Mouse (Mus musculus): ENCODE data around the gene Snx29. TPM values are rescaled to one million over a fixed set of nuclear protein-coding genes. Genes with fewer than 3 reads are reported as not detected.
"Not testable (repeated sequence)": the region's sequence is repeated elsewhere in the genome, so short reads cannot be mapped to it uniquely, and the experiment has no call there.

The Snx29 gene
- total RNA-seq, 2 experiments from 2014 or later: 7.3 to 8.4 TPM

DNA sequence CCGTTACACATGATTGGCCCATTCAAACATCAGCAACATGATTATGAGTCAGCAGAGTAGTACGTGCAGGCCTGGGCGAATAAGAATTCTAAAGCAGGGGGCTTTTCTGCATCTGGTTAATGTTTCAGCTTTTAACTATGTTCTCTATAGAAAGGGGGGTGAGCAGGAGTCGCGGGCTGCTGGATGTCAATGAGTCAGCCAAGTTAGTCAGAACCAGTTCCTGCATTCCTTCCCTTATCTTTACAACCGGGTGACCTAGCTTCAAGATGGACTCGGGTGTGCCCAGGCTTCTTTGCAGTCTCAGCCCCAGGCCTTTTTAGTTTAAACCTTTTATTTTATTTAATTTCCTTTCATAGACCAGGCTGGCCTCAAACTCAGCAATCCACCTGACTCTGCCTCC lies 189.0 kb downstream of the Snx29 start:
- not testable (repeated sequence) for ATAC-seq (replicated peaks; ENCODE audit: low FRiP score, poor library complexity, severe bottlenecking)

DNA sequence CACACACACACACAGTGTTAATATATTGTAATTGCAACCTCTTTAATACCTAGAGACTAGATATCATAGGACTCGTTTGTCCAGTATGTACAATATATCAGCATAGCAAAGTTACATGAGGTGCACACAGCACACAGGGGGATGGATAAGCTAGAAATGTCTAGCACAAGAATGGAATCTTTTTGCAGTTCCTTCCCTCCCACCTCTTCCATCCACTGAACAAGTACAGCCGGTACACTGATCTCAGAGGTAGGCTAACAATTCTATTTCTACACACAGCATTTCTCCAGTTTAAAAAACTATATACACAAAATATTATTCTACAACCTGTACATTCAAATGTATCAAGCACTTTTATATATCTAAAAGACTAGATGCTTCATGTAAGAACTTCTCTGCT lies 194.0 kb downstream of the Snx29 start:
- ATAC-seq (replicated peaks; ENCODE audit: low FRiP score, poor library complexity, severe bottlenecking): no peak

DNA sequence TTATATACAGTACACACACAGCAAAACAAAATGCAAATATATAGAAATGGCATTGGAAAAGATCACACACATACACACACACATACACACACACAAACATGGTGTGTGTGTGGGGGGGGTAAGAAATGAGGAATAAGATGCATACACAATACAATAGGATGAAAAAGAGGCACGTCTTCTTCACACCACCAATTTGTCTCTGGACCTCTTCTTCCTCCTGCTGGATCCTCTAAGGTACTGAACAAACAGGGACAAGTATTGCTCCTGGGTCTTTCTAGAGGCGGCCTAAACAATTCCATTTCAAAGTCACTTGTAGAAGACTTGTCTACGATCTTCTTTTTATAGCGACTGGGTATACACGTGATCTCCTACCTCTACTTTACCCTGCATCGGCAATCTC lies 194.7 kb downstream of the Snx29 start:
- ATAC-seq (replicated peaks; ENCODE audit: low FRiP score, poor library complexity, severe bottlenecking): no peak

DNA sequence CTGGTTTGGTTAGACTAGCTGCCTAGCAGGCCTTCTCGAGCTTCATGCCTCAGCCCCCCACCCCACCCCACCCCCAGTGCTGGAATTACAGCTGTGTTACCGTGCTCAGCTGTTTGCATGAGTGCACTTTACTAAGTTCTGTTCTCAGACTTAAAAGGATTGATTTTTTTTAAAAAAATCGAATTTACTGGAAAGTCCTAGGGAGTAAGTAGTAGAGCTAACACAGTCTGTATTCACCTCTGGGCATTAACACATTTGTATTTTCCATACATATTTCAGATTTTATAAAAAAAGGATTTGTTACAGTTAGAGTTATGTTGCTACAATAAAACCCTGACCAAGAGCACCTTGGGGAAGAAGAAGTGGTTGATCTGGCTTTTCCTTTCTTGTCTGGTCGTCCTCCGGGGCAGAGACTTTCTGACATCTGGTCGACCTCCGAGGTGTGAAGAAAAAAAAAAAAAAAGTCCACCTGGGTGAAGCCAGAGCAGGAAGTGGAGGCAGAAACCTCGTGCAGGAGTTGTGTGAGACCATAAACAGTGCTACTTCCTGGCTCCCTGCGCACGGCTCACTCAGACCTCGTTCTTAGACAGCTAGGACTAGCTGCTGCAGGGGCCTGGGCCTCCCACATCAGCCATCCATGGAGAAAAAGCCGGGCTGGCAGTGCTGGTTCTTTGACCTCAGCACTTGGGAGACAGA lies 196.2 kb downstream of the Snx29 start:
- ATAC-seq (replicated peaks; ENCODE audit: low FRiP score, poor library complexity, severe bottlenecking): no peak

DNA sequence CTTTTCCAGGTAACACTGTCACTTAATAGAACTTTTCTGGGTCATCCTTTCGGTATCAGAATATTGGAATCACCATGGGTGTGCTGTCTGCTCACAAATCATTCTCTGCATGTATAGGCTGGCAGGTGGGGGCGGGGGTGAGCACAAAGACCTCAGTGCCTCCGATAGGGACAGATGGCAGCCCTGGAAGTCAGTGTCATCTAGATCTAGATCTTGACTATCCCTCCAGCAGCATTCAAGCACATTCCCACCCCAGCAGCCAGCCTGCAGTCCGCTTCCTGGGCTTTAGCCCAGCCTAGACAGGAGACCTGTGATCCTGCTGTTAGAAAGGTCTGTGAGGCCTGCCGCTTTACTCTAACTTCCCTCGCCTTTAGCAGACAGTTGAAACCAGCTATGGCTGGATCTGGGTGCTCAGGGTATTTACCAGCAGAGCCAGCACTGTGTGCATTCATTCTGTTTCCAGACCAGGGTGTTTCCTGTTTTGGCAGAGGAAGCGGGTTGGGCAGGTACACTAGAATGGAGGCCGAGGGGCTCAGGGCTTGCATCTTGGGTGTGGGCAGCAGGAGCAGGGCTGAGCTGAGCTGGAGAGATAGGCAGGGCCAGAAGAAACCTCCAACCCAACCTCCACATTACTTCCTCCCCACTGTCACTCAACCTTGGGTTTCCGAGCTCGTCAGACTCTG lies 203.5 kb downstream of the Snx29 start:
- no peak for ATAC-seq (replicated peaks; ENCODE audit: low FRiP score, poor library complexity, severe bottlenecking)

DNA sequence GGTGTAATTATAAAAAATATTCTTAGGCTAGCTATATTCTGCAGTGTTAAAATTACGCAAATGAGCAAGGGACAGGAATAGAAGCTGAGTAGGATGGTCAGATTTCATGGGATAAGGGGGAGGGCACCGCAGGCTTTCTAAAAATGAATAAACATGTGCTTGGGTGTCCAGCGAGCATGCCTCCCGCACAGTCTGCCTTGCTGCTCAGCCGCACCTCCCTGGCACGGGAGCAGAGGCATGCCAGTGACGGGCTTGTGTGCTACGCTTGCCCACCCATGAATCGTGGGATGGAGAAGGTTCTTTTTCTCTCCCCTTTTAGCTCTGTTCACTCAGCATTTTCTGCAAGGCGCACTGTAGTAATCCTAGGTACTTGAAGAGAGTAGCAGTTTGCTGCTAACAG lies 204.3 kb downstream of the Snx29 start:
- no peak for ATAC-seq (replicated peaks; ENCODE audit: low FRiP score, poor library complexity, severe bottlenecking)

DNA sequence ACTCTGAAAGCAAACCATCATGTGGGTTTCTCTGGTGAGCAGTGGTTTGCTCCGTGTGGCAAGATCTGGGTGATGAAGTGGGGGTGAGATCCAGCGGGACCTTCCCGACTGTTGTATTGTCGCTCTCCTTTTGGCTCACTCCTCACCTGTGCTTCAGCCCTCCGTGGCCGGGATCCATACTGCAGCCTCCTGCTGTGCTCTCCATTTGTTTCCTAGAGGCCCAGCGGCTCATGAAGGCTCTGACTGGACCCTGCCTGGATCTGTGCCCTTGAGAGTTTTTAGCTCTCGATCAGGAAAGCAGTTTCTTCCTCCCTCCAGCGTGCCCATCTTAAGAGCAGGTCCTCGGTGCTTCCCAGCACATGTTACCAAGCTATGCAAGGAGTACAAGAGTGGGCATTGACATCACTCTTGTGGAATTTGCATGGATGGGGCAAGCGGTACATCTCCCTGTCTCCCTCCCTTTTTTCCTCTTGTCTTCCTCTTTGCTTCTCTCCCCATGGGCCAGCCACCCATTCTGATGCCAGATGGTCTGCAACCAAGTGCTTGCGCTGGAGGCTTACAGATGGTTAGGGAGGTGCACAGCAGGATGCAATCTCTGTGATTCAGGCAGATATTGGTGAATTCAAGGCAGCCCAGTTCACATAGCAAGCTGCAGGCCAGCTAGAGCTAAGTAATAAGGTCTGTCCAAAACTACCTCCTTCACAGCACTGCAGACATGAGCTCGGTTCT lies 207.9 kb downstream of the Snx29 start:
- no peak for ATAC-seq (replicated peaks; ENCODE audit: low FRiP score, poor library complexity, severe bottlenecking)

DNA sequence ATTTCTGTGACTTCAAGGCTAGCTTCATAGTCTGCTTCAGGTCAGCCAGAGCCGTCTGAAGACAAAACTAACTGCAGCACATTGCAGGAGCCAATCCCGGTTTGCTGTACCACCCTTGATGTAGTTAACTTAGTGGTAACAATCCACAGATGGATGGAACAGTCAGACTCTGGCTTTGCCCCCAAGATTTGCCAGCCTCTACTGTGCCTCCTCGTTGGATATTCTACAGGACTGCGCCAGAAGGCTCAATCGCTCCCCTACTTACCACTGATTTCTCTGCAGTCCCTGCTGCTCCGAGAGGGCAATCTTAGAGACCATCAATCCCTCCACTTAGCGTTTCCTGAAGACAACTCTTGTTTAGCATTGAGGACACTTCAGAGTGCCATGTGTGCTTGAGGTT lies 208.7 kb downstream of the Snx29 start:
- no peak for ATAC-seq (replicated peaks; ENCODE audit: low FRiP score, poor library complexity, severe bottlenecking)

DNA sequence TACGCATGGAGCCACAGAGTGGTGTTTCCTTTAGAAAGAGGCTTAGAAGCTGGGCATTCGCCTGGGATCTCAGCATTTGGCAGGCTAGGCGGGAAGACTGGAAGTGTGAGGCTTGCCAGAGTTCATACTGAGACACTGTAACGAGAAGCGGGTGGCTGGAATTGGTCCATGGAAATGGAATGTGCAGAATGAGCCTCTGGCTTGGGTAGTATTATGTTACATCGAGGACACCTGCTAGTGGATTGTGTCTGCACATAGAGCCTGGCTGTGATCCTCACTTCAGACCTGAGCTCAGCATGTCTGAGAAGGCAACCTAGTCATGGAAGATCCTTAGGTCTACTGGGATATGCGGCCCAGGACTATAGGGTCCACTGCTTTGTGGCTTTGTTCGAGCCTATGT lies 209.9 kb downstream of the Snx29 start:
- no peak for ATAC-seq (replicated peaks; ENCODE audit: low FRiP score, poor library complexity, severe bottlenecking)

DNA sequence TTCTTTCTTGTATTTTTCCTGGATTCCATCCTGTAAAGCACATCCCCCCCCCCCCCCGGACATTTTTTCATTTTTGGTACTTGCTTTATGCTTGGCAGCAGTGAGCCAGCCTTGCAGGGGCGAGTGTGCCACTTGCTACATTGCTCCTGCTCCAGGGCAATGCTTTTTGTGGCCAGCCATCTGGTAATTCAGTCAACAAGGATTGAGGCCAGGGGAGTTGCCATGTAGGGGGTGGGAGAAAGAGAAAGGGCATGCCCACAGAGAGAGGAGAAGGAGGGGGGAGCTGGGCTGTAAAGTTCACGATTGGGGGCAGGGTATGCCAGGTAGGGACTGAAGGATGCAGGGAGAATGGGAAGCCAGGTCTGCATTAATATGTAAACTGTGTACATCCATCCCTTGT lies 210.7 kb downstream of the Snx29 start:
- ATAC-seq (replicated peaks; ENCODE audit: low FRiP score, poor library complexity, severe bottlenecking): no peak

DNA sequence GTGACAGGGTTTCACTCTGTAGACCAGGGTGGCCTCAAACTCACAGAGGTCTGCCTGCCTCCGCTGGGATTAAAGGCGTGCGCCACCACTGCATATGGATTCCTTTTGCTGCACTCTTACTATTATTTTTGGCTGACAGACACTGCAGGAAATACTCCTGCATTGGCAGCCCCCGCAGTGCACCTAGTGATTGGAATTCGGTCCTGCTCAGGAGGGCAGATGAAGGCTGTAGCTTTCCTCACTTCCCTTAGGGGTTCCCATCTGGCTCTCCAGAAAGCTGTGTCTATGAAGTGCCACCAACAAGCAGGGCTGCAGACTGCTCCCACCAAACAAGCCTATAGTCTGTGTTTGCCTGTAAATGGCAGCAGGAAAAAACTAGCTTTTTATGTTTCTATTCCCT lies 215.0 kb downstream of the Snx29 start:
- no peak for ATAC-seq (replicated peaks; ENCODE audit: low FRiP score, poor library complexity, severe bottlenecking)

DNA sequence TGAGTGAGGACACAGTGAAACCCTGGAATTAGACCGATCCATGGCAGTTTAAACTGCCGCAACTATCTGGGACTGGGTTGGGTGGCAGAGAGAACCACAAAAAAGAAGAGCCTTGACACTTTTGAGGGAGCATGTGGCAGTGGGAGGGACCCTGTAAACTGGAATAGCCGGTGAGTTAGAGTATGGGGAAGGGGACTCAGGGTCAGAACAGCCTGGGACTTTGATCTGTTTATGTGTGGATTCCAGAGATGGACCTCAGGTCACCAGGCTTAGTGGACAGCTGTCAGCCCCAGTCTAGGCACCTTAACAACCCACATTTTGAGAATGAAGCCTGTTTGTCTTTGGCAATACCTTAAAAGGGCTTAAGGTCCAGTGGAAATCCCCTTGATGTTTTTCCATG lies 215.5 kb downstream of the Snx29 start:
- ATAC-seq (replicated peaks; ENCODE audit: low FRiP score, poor library complexity, severe bottlenecking): no peak

DNA sequence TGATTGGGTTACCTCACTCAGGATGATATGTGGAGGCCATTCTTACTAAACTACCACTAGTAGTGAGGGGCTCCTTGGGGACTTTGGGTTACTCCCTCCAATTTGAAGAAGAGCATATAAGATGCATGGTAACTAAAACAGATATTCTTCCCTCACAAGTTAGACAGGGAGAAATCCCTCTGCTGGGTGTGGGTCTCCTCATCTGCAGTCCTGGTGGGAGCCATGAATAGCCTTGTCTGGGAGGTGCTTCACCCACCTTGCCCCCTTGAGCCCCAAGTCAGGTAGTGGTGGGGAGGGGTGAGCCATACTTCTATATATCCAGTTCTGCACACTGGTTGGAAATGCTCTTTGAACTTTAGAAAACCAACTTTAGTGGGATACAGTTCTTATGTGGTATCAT lies 218.3 kb downstream of the Snx29 start:
- no peak for ATAC-seq (replicated peaks; ENCODE audit: low FRiP score, poor library complexity, severe bottlenecking)

DNA sequence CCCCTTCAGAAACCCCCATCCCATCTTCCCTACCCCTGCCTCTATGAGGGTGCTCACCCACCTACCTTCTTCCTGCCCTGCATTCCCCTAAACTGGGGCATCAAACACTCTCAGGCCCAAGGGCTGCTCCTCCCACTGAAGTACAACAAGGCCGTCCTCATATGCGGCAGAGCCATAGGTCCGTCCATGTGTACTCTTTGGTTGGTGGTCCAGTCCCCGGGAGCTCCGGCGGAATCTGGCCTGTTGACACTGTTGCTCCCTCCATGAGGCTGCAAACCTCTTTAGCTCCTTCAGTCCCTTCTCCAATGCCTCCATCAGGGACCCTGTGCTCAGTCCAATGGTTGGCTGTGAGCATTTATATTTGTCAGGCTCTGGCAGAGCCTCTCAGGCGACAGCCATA lies 219.1 kb downstream of the Snx29 start:
- ATAC-seq (replicated peaks; ENCODE audit: low FRiP score, poor library complexity, severe bottlenecking): no peak

DNA sequence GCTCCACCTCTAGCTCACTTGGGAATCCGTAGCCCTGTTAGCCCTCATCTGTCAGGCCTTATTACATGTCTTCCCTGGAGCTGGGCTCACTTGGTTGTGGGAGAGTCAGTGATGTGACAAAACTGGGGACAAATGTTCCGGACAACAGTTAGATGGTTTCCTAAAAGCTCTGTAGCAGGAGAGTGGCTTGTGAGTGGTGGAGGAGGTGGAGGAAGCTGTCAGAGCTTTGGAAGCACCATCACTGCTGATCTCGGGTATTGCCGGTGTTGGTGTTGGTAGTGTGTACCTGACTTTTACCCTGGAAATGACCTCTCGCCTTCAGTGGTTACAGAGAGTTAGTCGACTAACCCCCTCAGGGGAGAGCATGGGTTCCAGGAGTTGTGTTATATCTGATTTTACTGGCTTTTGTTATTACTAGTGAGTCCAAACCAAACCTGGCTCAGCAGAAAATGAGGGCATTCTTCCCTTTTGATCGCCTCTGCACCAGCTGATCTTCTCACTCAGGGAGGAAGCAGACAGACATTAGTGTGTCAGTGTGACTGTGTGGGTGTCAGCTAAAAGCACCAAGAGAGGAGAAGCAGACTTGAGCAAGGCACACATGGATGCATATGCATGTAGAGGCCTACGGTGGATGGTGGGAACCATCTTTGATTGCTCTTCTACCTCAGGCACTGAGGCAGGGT lies 227.5 kb downstream of the Snx29 start:
- no peak for ATAC-seq (replicated peaks; ENCODE audit: low FRiP score, poor library complexity, severe bottlenecking)

DNA sequence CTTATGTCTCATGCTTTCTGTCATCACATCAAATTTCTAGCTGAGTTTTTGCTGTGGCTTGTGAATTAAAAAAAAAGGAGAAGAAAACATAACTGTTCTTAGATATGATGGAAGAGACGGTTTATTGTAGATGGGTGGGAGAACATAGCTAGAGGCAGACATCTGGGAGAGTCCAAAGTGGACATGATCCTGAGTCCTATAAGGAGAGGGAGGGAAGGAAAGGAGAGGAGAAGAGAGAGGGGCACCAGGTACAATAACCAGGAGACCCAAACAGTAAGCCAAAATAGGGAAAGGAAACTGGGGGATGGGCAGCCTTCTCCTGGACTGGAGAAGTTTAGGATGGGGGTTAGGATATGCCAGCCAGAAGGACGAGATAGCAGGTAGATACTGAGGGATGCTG lies 239.0 kb downstream of the Snx29 start:
- no peak for ATAC-seq (replicated peaks; ENCODE audit: low FRiP score, poor library complexity, severe bottlenecking)

DNA sequence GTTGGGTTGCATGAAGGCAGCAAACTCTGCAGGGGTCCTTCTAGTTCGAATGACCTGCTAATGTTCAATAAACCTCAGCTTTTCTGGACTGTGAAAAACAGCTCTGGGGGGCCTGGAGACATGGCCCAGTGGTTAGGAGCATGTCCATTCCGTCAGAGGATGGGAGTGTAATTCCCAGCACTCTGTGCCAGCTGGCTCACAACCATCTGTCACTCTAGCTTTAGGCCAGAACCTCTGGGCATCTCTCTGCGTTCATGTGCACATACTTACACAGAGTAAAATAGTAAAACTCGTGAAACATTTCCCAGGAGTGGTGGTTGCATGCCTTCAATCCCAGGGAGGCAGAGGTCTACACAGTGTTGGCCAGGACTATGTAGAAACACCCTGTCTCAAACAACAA lies 241.1 kb downstream of the Snx29 start:
- no peak for ATAC-seq (replicated peaks; ENCODE audit: low FRiP score, poor library complexity, severe bottlenecking)

DNA sequence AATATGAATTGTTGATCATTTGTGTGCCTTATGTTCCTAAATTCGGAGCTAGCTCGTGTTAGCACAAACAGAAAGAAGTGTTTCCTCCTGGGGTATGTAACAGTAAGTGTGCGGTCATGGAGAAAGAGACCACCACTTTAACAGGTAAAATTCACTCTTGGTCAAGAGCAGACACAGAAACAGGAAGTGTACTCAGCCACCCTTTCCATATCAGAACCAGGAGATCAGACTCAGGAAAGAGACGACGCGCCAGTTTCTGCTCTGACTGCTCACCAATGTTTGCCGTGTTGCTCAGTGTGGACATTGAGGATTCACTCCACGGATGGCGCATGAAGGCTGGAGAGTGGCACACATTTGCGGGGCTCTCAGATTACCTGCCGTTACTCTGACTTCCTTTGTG lies 242.4 kb downstream of the Snx29 start:
- no peak for ATAC-seq (replicated peaks; ENCODE audit: low FRiP score, poor library complexity, severe bottlenecking)

DNA sequence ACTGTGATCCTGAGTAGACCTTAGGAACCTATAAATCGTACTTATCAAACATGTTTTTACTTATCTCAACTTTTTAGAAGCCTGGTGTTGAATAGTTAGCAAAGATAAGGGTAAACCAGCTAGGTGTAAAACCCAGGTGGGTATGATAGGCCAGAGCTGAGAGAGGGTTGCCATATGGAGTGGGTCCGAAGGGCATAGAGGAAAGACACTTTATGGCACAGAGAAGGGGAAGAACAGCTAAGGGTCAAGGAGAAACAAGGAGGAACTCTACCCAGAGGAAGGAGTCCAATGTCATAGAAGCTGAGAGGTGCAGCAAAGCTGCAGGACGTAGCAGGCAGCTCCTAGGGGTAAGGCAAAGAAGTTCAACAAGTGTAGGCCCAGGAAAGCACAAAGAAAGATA lies 244.9 kb downstream of the Snx29 start:
- ATAC-seq (replicated peaks; ENCODE audit: low FRiP score, poor library complexity, severe bottlenecking): no peak

DNA sequence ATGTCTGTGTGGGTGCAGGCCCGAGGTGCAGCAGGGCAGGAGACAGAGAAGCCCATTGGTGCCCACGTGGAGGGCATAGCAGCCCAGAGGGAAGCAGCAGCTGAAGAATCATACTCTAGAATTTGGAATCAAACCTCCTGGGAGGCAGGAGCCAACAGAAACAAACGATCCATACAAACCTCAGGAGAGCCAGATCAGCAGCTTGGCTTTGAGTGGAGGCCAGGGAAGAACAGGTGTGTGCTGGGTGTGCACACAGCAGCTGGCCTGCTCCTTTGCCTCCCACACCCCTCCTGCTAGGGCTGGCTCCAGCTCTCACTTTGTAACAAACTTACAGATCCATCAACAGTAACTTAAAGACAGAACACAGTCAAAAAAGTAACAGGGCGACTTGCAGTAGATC lies 245.4 kb downstream of the Snx29 start:
- no peak for ATAC-seq (replicated peaks; ENCODE audit: low FRiP score, poor library complexity, severe bottlenecking)

DNA sequence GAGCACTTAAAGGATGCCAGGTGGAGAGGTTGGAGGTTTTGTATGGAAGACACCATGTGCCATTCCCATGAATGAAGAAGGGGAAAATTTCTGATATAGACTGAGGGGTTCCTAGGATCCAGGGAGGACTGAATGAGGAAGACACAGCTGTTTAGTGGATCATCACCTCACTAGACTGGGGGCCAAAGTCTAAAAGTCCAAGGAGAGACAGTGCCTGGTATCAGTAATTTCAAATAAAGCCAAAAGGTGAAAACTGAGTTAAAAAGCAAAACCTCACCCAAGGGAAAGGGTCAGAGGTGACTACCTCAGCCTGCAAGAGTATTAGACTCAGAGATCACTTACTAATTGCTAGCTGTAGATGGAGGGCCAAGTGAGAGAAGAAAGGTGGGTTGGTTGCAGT lies 245.9 kb downstream of the Snx29 start:
- no peak for ATAC-seq (replicated peaks; ENCODE audit: low FRiP score, poor library complexity, severe bottlenecking)

All from erythroid progenitor cell, adult 5-6 weeks (primary cell).